Mouse (Mus musculus) midbrain, embryonic 11.5 days (tissue): ENCODE data around the gene Naa38. TPM values are rescaled to one million over a fixed set of nuclear protein-coding genes. Genes with fewer than 3 reads are reported as not detected.

Experiments
- ATAC-seq: fragments of 200-750 bp; cut with Nextera tagmentation; 2 replicates; pipeline ENCODE4 v1.8.0; 2017; ENCODE audit warnings: moderate TSS enrichment, moderate library complexity; ENCODE audit not compliant: low FRiP score
- DNase-seq: peaks from one replicate; pipeline ENCODE4 v3.0.0; 2015; ENCODE audit warnings: low spot score; ENCODE audit errors: missing footprints
- H3K27ac ChIP-seq: fragments of 300-500 bp; sonication (generic); 2 replicates; pipeline ENCODE4 v1.5.1; 2014; ENCODE audit warnings: low read depth, low read length
- H3K27me3 ChIP-seq: fragments of 300-500 bp; sonication (generic); 2 replicates; pipeline ENCODE4 v1.6.1; 2014; ENCODE audit warnings: mild to moderate bottlenecking, low read length, moderate library complexity, mixed read lengths; ENCODE audit not compliant: control insufficient read depth, insufficient read depth
- H3K36me3 ChIP-seq: fragments of 300-500 bp; sonication (generic); 2 replicates; pipeline ENCODE4 v1.6.1; 2014; ENCODE audit warnings: mild to moderate bottlenecking, low read length, moderate library complexity, mixed read lengths; ENCODE audit not compliant: control insufficient read depth, insufficient read depth
- H3K4me1 ChIP-seq: fragments of 300-500 bp; sonication (generic); 2 replicates; pipeline ENCODE4 v1.6.1; 2014; ENCODE audit warnings: low read length; ENCODE audit not compliant: control insufficient read depth, insufficient read depth
- H3K4me2 ChIP-seq: fragments of 300-500 bp; sonication (generic); 2 replicates; pipeline ENCODE4 v1.6.1; 2014; ENCODE audit warnings: mild to moderate bottlenecking, moderate library complexity
- H3K4me3 ChIP-seq: fragments of 300-500 bp; sonication (generic); 2 replicates; pipeline ENCODE4 v1.5.1; 2014; ENCODE audit warnings: low read depth, low read length
- H3K9ac ChIP-seq: fragments of 300-500 bp; sonication (generic); 2 replicates; pipeline ENCODE4 v1.6.1; 2014; ENCODE audit warnings: low read length
- H3K9me3 ChIP-seq: fragments of 300-500 bp; sonication (generic); 2 replicates; pipeline ENCODE4 v1.6.1; 2016; ENCODE audit warnings: low read length; ENCODE audit not compliant: control insufficient read depth
- WGBS: fragments of 180-500 bp; shearing (Covaris S2); extraction: QIAGEN DNeasy Blood & Tissue Kit; methylation state at CpG from one replicate; pipeline ENCODE4 v1.1.7; 2014; 5-methylcytosine and 5-hydroxymethylcytosine counted together
- polyA plus RNA-seq: library from polyadenylated mRNA; unstranded; fragments of >200 nt; fragmentation: Nextera tagmentation; extraction: Ambion mirVana; gene quantifications from 2 replicates; pipeline ENCODE4 v1.2.1, GENCODE M21; 2014

The Naa38 gene
- polyA plus RNA-seq, 1 experiment from 2014 or later: 130 TPM

DNA sequence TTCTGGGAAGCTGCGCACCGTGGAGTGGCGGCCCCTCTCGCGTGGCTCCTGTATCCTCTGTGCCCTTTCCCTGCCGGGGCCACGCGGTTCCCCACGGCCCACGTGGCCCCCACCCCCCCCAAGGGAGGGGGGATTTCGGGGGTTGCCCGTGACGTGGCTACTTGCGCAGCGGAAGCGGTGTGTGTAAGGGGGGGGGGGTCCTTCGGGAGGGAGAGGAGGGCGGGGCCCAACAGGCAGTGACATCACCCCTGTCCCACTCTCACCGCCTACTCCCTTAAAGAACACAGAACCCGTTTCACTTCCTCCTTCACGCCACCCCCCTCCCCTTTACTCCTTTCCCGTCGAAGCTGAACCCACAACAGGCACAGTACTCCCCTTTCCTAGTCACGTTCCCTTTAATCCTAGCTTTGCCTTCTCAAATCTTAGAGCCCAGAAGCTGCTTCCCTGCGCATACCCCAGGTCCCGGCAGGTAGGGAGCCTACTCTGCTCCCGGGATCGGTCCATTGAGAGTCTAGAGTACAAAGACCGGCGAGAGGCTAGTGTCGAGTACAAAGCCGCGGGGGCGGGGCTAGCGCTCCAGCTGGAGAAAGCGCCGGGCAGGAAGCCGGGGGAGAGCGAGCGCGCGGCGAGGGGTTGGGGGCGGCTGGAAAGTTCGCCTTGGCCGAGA, 14.2 kb downstream of the Naa38 start:
- 1% methylated on average over 39 of the region's 46 CpGs for WGBS
- peak overlapping the region; percentile 75 for H3K4me3 ChIP-seq
- no peaks in the 10 kb centered on the region for H3K27me3 ChIP-seq
- peaks cover 25% of the 10 kb centered on the region for H3K36me3 ChIP-seq
- DNase-seq (peak; percentile 98), ATAC-seq (peak; percentile 57)
- peak overlapping the region; percentile 91 for H3K4me2 ChIP-seq
- peaks cover 40% of the 10 kb centered on the region for H3K4me1 ChIP-seq
- H3K9me3 ChIP-seq: no peaks in the 10 kb centered on the region
- H3K9ac ChIP-seq: peak overlapping the region; percentile 90
- peak overlapping the region; percentile 95 for H3K27ac ChIP-seq

DNA sequence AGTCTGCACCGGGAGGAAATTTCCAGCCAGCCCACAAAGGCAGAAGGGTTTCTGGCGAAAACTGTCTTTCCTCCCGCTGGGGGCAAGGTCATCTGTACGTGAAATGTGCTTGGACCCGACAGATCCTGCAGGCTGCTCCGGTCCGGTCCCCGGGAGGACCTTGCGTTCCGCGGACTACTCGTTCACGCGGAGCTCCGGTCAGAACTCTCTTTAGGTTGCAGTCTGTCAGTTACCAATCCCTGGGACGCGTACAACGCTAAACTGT, 14.7 kb downstream of the Naa38 start:
- Histone ChIP-seq H3K4me2 (peak overlapping the region; percentile 91), H3K9ac (peak overlapping the region; percentile 90), H3K27me3 (no peaks in the 10 kb centered on the region), H3K4me1 (peaks cover 44% of the 10 kb centered on the region), H3K4me3 (peak overlapping the region; percentile 75), H3K9me3 (no peaks in the 10 kb centered on the region), H3K36me3 (peaks cover 20% of the 10 kb centered on the region), H3K27ac (peak overlapping the region; percentile 95)
- ATAC-seq: no peak
- WGBS: under 1% methylated on average over 18 of the region's 18 CpGs
- no peak for DNase-seq

DNA sequence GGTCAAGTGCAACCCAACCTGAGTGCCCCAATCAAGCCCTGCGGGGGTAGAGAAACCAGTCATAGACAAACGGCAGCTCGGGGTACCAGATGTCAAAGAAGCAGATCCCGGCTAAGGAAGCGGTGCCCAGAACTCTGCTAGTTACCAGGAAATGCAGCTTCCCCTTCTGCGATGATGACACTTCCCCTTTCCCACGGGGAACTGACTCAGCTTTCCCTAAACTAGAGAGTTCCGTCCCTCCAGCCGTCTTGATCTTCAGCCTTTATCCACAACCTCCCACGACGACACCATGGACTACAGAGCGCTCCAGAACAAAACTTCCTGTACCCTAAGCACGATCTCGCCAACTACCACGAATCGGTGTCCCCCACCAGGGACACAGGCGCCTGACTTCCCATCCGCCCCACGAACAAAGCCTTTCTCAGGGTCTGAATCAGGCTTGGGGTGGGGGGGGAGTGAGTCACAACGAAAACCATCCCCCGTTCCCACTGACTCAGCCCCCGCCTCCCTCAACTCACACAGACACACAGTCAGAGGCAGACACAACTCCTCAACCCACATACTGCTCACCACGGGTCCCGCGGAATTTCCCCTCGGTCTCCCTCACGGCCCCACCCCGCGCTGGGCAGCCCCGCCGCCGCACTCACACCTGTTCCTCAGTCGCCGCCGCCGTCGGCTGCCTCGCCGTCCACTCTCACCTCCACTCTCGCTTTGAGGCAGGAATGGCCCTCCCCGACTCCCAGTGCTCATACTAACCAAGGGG, 15.2 kb downstream of the Naa38 start:
- DNase-seq (no peak), ATAC-seq (peak; percentile 4; the same call in 1 of the 2 replicates)
- WGBS: 1% methylated on average over 41 of the region's 41 CpGs
- Histone ChIP-seq H3K4me3 (peak overlapping the region; percentile 75), H3K27ac (peak overlapping the region; percentile 95), H3K9ac (peak overlapping the region; percentile 90), H3K9me3 (no peaks in the 10 kb centered on the region), H3K36me3 (peaks cover 15% of the 10 kb centered on the region), H3K4me2 (peak overlapping the region; percentile 91), H3K4me1 (peaks cover 47% of the 10 kb centered on the region), H3K27me3 (no peaks in the 10 kb centered on the region)

DNA sequence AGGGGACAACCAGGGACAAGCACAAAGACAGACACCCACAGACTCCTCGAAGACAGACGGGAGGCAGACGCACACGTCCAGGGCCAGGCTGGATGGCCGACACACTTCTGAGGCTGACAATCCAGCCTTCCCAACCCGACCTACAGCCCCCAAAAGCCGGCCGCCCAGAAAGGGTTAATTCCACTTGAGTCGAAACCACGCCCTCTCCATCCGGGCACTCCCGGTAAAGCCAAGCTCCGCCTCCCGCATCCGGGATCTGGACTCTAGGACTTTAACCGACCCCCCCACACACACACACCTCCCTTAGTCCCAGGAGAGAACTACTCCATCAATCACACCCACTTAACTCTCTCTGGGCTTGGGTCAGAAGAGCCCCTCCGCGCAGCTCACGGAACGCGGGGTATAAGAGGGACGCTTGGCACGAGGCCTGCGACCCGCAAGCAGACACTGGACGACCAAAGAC, 15.8 kb downstream of the Naa38 start:
- H3K9me3 ChIP-seq: no peaks in the 10 kb centered on the region
- peak; percentile 47 for ATAC-seq
- peak; percentile 100 for DNase-seq
- H3K27ac ChIP-seq: peak overlapping the region; percentile 95
- H3K4me3 ChIP-seq: peak overlapping the region; percentile 75
- WGBS: 0% methylated on average over 26 of the region's 26 CpGs
- H3K4me1 ChIP-seq: peaks cover 47% of the 10 kb centered on the region
- H3K4me2 ChIP-seq: peak overlapping the region; percentile 91
- H3K36me3 ChIP-seq: peaks cover 11% of the 10 kb centered on the region
- no peaks in the 10 kb centered on the region for H3K27me3 ChIP-seq
- peak overlapping the region; percentile 90 for H3K9ac ChIP-seq

DNA sequence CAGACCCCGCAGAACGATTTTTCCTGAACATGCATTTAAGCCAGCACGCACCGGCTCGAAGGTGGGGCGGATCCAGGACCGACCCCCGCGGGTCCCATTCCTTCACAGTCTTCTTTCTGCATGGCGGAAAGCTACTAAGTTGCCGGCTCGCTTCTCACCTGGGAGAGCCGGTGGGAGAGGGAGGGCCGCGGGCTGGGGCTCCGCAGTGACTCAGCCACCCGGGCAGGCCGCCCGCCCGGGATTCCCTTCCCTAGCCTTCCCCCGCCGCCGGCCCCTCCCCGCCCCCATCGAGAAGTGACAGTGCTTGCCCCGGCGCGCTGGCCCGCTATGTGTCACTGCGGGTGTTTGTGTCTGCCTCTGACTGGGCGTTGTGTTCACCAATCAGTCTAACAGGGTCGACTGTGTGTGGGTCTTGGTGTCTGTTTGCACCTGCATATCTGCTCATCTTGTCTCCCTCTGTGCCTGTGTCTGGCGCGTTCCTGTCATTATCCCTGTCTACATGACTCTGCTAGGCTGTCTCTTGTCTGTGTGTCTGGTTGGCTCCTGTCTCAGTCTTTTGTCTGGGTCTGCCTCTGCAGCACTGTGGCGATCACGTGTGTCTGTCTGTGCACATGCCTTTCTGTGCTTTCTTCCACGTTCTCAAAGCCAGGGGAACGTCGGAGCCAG, 16.4 kb downstream of the Naa38 start:
- peak overlapping the region; percentile 91 for H3K4me2 ChIP-seq
- peaks cover 6% of the 10 kb centered on the region for H3K36me3 ChIP-seq
- DNase-seq: peak; percentile 94
- peak overlapping the region; percentile 95 for H3K27ac ChIP-seq
- no peaks in the 10 kb centered on the region for H3K9me3 ChIP-seq
- peaks cover 50% of the 10 kb centered on the region for H3K4me1 ChIP-seq
- H3K4me3 ChIP-seq: peak overlapping the region; percentile 75
- under 1% methylated on average over 39 of the region's 39 CpGs for WGBS
- H3K9ac ChIP-seq: peak overlapping the region; percentile 90
- H3K27me3 ChIP-seq: no peaks in the 10 kb centered on the region
- no peak for ATAC-seq

DNA sequence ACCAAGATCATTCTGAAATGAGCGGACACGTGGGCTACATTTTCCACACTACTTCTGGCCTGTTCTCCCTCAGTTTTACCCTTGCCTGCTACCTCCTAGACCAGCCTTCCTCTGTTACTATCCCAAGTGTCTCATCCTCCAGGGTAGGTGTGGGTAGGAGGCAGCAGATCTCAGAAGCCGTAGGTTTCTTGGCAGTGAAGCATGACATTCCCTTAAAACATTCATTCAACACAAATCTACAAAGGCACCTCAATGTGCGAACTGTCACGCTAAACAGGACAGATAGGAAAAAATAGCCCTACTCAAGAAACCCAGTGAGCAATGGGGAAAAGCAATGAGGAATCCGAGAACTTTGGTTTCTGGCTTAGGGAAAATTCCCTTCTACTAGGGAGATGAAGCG, 17.3 kb downstream of the Naa38 start:
- Histone ChIP-seq H3K4me3 (peak overlapping the region; percentile 7; the same call in 1 of the 2 replicates), H3K9me3 (no peaks in the 10 kb centered on the region), H3K27me3 (no peaks in the 10 kb centered on the region), H3K4me2 (peak overlapping the region; percentile 91), H3K27ac (no peak overlapping the region), H3K36me3 (no peaks in the 10 kb centered on the region; the same call in 1 of the 2 replicates), H3K9ac (0 out of 2 replicates have a peak overlapping the region, but pooled peaks have one; percentile 18), H3K4me1 (peaks cover 57% of the 10 kb centered on the region)
- DNase-seq (no peak), ATAC-seq (no peak)
- 67% methylated on average over 7 of the region's 7 CpGs for WGBS

DNA sequence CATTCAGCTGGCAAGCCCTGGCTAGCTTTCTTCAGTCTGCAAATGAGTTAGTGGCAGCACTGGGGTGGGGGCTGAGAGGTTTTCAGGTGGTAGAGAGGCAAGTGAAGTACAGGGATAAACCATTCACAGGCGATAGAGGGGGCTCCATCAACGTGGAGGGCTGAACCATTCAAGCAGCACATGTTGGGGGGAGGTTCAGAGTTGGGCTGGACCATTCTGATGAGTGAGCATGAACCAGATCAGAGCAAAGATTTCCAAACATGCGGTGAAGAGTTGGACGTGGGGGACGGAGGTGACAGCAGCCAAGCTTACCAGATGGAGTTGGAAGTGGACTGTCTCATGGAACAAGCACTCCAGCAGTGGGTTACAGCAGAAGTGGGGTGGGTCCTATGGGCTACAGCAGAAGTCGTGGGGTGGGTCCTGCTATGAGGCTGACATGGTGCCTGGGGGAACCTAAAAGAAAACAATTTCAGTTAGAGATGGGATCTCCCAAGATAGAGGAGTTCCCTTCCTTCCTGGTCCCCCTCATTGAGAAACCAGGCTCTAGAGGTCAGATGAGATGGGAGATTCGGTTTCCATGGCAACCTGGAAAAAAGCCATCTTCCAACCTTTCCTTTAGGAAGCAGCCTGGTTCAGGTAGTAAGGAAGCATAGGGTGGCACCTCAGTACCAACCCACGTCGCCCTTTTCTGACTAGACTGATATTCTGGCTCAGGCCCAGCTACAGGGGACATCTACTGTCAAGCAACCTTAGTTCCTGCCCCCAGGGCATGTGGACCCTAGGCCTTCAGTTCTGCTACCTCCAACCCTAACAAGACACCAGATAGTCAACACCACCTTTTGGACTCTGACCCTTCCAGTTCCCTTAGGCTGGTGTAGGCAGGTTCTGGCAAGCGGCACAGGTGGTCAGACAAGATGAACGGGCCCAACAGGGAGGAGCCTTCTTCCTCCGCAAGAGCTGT, 18.2 kb downstream of the Naa38 start, which contains the start of gene Kdm6b:
Gene Kdm6b (minus strand): TSS at position 455 of the 961 bp plus-strand sequence.
- H3K4me1 ChIP-seq: peaks cover 50% of the 10 kb centered on the region
- peak within 1 kb of the TSS; percentile 99 for H3K9ac ChIP-seq
- H3K4me2 ChIP-seq: peak within 1 kb of the TSS; percentile 91
- no peaks in the 10 kb centered on the region for H3K27me3 ChIP-seq
- WGBS: 47% methylated on average over 12 of the region's 12 CpGs
- H3K9me3 ChIP-seq: no peaks in the 10 kb centered on the region
- peak within 1 kb of the TSS; percentile 99 for H3K27ac ChIP-seq
- DNase-seq (peak; percentile 94), ATAC-seq (no peak)
- H3K36me3 ChIP-seq: no peaks in the 10 kb centered on the region
- peak within 1 kb of the TSS; percentile 84 for H3K4me3 ChIP-seq
